Mouse (Mus musculus) forelimb bud, embryonic 11.5 days (tissue): ENCODE measurements around the gene Tdp2.

Source experiments
- DNase-seq: peaks from one replicate; pipeline ENCODE4 v3.0.0-alpha.2; 2012; ENCODE audit warnings: low read depth, low spot score

The Tdp2 gene

DNA sequence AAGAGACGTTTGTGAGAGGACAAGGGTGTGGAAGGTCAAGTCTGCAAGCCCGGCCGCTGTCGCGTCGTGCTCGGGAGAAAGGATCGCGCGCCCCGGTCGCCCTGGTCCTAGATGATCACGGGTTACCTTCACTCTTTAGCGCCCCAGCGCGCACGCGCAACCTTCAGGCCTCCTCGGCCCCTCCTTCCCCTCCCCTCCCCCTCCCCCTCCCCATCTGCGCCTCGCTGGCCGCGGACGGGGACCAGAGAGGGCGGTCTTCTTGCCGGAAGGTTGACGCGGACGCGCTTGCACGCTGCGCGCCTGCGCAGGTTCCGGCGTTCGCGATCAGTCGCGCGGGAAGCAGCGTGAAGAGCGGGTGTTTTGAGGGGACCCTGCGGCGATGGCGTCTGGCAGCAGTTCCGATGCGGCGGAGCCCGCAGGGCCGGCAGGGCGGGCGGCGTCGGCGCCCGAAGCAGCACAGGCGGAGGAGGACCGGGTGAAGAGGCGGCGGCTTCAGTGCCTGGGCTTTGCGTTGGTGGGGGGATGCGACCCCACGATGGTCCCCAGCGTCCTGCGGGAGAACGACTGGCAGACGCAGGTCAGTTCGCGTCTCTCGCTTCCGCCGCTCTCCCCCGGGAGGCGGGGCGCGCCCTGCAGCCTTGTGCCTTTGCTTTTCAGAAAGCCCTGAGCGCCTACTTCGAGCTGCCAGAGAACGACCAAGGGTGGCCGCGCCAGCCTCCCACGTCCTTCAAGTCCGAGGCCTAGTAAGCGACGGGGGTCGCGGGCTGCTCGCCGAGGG lies at the start of gene Tdp2, which contains the start of gene Acot13:
TSS of gene Tdp2 (plus strand) at position 327 of the 778 bp plus-strand sequence.
TSS of gene Acot13 (minus strand) at position 188 of the 778 bp plus-strand sequence.
- peak; percentile 97 for DNase-seq

DNA sequence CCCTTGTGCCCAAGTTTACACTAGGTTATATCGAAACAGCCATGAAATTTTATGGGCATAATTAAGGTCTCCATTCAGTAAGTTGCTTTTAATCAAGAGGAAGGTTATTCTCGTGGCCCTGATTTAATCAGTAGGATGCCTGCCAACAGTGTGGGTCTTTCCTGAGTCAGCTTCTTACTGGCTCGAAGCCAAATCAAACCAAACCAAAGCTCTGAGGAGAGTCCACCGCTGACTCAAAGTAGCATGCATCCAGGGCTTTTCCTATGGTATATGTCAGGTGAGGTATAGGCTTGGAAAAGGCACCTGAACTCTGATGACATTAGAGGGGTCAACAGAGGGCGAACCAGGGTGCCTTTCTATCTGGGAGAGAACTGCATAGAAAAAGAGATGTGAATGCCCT lies 49.6 kb upstream of the Tdp2 start:
- no peak for DNase-seq

- no peak for DNase-seq
These were observed 45.4 kb upstream of the Tdp2 start for GRCm38 (mm10) chr13:24786014-24786490.

- no peak for DNase-seq
These were observed 44.0 kb upstream of the Tdp2 start for GRCm38 (mm10) chr13:24787477-24787876.

DNA sequence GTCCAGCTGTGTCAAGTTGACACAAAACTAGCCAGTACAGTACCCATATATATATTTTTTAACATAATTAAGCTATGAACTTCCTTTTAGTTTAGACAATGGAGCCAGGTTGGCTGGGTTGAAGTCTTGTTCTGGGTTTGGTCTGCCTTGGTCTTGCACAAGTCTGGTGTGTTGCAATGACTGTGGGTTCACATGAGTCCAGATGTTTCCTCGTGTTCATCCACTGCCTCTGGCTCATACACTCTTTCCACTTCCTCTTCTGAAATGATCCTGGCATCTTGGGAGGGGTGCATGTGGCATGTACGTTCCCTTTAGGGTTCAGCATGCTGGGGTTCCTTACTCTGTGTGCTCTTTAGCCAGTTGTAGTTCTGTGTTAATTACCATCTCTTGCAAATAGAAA lies 40.1 kb upstream of the Tdp2 start:
- no peak for DNase-seq

- DNase-seq, result no peak
These were observed 39.0 kb upstream of the Tdp2 start for GRCm38 (mm10) chr13:24792411-24793045.

- no peak for DNase-seq
These were observed 32.8 kb upstream of the Tdp2 start for GRCm38 (mm10) chr13:24798686-24799085.

GRCm38 (mm10) chr13:24799378-24799777 lies 32.1 kb upstream of the Tdp2 start:
- no peak for DNase-seq

- DNase-seq, result no peak
These were observed 31.4 kb upstream of the Tdp2 start for GRCm38 (mm10) chr13:24799925-24800673.

DNA sequence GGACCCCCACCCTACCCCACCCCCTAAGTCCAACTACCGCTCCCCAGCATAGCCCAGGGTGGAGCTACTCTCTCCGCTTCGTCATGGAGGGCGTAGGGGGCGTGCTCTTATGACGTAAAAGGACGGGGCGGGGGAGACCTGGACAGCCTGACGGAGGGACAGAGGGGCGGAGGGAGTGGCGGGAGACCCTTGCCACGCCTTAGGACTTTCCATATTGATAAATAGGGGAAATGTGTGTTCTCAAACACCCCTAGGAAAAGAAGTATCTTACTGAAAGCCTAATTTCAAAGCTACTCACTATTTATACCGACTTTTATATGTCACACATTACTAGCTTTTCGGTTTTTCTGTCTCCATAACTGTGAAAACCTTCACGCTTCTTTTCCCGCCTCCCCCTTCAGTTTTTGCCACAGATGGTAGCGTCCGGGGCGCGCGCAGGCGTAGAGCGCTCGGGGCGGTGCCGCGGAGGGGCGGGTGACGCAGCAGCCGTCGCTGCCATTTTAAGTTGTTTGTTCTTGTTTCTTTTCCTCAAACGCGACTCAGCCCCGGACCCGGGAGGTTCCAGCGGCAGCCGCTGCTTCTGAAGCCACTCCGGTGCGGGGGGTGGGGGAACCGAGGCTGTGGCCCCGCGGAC lies 30.7 kb upstream of the Tdp2 start:
- DNase-seq, result peak; percentile 95

DNA sequence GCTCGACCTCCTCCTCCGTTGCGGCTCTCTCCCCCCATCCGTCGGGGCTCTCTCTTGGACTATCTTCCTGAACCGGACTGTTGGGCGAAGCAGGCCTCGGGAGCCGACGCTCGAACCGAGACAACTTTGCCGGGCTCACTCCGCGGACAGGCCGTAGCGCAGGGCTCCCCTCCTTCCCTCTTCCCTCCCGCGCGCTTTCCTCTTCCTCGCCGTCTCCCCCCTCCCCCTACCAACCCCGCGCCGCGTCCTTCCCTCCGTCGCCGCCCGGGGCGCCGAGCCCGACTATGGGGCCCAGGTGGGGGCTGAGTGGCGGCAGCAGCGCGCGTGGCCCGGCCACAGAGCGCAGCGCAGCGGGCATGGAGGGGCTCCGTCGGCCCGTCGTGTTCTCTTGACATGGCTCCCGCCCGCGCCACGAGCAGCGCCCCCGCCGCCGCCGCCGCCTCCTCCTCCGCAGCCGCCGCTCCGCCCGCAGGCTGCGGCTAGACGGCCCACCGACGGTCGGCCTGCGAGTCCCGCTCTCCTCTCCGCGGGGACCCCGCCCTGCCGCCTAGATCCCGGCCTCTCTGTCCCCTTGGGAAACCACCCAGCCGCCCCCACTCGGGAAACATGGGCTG lies 30.1 kb upstream of the Tdp2 start, which contains the start of gene BC005537:
TSS of gene BC005537 (plus strand) at position 350 of the 614 bp plus-strand sequence.
- DNase-seq, result no peak

- peak; percentile 32 for DNase-seq
These were observed 29.3 kb upstream of the Tdp2 start for GRCm38 (mm10) chr13:24802131-24802691.

DNA sequence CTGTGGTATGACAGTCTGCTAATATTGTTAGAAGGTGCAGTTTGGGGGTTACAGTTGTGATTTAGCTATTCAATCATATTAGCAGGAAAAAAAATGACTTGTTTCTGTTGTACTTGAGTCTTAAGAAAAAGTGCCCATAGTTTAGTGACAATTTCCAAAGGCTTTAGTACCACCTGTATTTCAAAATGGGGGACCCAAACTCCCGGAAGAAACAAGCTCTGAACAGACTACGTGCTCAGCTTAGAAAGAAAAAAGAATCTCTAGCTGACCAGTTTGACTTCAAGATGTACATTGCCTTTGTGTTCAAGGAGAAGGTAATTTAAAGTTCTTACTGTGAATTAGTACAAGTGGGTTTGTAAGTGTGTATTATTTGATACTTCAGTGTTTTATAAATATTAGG lies 28.3 kb upstream of the Tdp2 start:
- DNase-seq, result no peak

GRCm38 (mm10) chr13:24806079-24806478 lies 25.4 kb upstream of the Tdp2 start:
- DNase-seq, result no peak

DNA sequence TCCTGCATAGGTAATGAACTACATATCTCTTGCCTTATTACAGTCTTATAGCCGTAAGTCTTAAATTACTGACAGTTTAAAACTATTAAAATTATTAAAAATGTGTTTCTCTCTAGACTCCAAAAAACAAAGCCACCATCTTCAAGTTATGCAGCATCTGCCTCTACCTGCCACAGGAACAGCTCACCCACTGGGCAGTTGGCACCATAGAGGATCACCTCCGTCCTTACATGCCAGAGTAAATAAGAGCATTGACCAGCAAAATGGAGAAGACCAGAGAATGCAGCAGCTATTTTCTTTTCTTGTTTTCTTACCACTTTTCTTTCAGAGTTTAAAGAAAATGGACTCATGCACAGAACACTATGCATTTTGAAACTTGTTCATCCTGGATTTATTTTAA lies 19.0 kb upstream of the Tdp2 start:
- DNase-seq, result no peak

DNA sequence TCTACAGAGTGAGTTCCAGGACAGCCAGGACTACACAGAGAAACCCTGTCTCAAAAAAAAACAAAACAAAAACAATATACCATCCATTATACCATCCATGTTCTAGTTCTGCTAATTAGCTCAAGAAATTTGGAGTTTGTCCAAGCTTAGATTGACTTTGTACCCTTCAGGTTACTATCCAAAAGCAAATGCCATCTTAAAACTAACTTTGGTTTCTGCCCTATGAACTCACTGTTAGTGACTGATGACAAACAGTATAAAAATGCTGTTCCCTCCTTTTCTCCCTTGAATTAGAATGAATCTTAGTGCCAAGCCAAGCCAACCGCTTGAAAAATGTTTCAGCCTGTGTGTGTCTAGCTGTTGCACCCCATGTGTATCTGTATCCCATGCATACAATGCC lies 16.9 kb upstream of the Tdp2 start:
- no peak for DNase-seq

DNA sequence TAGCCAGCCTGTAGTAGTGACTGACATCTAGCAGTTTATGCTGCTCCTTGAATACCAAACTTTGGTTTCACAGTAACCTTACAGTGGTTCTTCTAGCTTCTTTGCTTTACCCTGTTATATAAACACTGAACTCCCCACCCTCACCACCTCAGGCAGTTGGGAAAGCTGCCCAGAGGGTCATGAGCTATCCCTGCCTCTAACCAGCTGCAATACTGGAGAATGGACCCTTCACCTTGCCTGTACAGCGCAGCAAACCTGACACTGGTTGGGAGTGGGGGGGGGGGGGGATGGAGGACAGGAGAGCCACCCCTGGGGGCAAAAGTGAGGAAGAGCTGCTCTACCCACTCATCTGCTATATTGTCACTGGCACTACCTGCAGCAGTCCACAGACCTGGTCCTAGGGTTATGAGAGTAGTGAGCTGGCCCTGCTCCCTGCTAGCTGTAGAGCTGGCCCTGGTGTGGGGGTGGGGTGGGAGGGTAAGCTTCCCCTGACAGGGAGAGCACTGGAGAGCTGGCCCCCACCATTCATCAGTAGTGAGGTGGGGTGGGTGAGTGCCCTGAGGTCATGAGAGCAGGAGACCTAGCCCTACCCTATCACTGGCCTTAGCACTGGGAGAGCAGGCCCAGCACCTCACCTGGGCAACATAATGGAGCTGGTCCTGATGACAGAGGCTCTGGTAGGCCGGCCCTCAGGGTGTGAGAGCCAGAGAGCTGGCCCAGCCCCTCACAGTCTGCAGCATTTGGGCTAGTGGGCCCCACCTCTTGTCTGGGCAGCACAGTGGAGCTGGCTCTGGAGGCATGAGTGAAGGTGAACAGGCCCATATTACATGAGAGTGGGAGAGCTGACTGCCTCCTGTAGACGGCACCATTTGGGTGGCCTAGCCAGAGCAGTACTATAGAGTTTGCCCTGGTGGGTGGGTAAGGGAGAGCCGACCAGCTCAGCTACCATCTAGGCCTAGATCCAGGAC lies 15.1 kb upstream of the Tdp2 start:
- DNase-seq, result no peak

GRCm38 (mm10) chr13:24819931-24820330 lies 11.5 kb upstream of the Tdp2 start:
- no peak for DNase-seq

DNA sequence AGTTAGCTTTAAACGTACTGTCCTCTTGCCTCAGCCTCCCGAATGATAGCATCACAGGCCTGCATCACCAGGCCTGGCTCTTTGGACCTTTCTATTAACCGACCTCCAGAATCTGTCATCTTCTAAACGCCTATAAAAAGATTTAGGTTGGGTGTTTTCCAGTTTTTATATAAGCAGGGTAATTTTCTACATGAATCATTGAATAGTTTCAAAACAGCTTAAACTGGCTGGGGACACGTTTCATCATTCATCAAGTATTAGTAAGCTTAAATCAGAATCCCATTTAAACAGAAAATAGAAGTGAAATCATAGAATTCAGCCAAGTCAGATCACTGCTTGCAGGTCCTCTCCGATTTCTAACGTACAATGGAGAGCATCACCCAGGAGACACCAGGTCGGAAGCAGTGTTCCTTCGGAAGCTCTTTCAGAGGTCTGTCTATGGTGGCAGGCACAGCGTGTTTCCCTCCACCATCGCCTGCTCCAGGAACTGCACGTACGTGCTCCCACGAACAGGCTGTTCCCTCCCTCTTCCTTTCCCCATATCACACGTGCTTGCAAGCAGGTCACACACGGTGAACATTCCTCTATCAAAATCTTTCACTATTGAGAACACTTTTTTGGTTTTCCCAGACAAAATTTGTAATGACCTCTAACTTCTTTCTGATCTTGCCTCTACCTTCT lies 8.7 kb upstream of the Tdp2 start:
- DNase-seq, result no peak
